Mouse (Mus musculus): Measurements from ENCODE around the gene Zfp683.

DNA sequence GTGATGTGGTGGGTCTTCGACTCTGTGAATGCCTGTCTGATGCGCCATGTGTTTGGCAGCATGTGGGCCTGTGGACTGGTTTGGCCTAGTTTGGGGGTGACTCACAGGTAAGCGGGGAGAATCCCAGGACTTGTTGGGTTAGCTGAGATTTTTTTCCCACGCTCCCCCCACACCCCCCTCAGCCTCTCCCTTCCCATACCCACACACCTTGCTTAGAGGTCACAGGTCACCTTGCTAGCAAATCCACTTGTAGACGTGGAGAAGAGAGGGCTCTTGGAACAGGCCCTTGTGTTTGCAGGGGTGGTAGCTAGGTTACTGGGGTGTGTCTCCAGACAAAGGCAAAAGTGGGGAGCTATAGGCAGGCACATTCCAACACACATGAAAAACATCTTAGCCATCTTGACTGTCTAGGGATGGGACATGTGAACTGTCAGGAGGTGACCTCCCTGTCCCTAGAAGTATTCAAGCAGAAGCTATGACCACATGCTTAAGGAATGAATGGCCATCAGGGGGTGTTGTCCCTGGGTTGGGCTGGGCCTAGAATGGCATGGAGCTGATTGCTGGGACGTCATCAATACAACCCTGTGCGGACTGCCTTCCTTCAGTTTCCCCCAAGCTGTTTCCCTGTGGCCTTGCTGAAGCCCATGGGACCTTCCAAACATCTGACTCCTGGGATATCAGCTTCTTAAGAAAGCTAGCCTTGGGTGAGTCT, 14.4 kb downstream of the Zfp683 start:
- TF ChIP-seq GATA1 (IDR thresholded peaks at IDR 0.05; ENCODE audit: low read length), result no peak
- no peak for TF ChIP-seq TAL1 (IDR thresholded peaks at IDR 0.05; ENCODE audit: low read length)
